Mouse (Mus musculus) WW6 (cell line): ENCODE measurements around the gene Usp48.

Experiments used
- DNase-seq: peaks from one replicate; pipeline ENCODE4 v3.0.0-alpha.2; 2013; ENCODE audit warnings: low read depth, low spot score

Usp48 gene

DNA sequence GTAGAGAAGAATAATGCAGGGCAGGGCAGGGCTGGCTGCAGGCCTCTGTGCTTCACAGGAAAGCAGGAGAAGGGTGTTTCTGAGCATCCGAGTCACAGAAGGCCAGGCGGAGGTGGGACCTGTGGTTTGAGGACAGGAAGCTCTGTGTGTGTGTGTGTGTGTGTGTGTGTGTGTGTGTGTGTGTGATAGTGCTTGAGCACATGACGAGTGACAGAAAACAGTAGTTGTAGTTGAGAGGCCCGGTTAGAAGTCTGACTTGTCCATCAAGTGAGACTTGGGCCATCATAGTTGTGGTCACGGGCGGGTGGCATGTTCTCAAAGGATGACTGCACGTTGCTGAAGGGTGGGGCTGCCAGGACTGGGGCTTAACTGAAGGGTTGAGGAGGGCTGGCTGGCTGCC, 16.1 kb downstream of the Usp48 start:
- no peak for DNase-seq

DNA sequence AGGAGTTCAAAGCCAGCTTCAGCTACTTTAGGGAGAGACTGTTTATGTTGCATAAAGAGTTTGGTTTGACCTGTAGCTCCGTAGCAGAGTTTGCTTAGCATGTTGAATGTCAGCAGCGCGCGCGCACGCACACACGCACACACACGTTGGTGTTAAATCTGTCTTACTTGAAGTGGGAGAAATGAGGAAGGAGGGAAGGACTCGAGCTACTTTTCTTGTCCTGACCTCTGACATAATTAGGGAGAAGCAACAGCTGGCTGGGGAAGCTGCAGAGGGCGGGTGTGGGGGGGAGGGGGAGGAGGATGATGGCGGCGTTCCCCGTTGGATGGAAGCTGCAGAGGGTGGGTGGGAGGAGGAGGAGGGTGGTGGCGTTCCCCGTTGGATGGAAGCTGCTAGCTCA, 16.7 kb downstream of the Usp48 start:
- DNase-seq = no peak

DNA sequence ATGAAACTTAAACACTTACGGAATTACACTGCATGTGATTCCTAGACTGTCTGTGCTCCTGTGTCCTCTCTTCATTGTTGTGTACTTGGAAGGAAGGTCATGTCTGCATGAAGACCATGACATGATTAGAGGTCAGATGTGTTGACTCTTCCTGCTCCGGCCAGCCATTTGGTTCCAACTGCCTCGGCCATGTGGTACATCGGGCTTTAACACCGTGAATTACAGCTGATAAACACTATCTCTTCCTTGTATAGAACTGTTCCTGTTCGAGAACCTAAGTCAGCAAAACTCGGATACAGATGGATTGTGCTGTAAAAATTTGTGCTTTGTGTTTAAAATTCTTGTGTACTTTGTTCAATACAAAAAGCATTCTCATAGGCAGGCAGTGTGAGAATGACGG, 29.3 kb downstream of the Usp48 start:
- no peak for DNase-seq

DNA sequence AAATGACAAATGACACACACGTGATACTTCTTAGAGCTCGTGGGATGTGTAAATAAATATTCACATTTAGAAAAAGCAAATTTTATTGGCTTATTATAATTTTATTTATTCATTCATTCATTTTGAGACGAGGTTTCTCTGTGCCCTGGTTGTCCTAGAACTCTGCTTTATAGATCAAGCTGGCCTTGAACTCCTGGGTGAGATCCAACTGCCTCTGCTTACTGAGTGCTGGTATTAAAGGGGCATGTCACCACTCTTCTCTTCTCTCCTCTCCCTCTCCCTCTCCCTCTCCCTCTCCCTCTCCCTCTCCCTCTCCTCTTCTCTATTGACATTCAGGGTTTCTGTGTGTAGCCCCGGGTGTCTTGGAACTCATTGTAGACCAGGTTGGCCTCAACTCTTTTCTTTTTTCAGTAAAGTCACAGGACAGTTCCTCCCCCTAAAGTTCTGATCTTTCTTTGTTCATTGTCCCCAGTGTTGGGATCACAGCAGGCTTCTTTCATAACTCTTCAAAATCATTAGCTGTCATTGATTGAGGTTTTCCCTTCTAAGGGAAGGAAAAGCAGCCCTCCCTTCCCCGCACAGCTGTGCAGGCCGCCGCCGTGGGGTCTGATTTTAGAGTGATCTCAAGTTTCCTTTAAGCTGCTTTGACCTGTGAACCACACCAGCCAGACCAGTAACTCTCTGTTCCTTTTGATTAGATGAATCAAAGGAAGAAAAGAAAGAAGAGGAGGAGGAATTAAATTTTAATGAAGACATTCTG, 34.1 kb downstream of the Usp48 start:
- no peak for DNase-seq

DNA sequence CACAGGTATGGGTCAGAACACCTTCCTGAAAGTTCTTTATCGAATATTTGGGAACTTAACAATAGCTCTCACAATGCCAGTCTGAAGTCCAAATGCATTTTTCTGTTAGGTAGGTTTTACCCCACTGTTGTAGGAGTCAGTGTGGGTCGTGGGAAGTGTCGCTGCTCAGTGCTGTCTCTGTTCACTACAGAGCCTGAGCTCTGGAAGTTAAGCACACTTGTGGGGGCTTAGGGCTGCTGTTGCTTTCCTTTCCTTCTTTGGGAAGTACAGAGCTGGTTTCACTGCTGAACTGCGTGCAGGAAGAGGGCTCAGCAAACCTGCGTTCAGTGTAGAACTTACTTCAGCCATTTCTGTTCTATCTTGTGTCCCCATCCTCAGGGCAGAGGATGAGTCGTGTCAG, 34.8 kb downstream of the Usp48 start:
- no peak for DNase-seq

DNA sequence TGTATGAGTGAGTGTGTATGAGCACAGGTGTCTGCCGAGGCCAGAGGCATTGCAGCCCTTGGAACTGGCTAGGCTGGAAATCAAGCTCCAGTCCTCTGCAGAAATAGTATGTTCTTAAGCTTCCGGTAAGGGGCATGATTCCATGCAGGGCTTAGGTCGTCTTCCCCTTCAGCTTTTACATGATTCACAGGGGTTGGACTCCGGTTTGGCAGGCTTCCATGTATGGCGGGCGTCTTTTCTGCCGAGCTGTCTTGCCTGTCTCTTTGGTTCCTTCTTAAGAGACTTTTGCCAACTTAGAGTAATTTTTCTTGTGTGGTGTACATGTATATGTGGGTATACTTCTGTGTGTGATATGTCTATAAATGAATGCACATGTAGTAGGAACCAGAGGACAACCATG, 35.8 kb downstream of the Usp48 start:
- no peak for DNase-seq

DNA sequence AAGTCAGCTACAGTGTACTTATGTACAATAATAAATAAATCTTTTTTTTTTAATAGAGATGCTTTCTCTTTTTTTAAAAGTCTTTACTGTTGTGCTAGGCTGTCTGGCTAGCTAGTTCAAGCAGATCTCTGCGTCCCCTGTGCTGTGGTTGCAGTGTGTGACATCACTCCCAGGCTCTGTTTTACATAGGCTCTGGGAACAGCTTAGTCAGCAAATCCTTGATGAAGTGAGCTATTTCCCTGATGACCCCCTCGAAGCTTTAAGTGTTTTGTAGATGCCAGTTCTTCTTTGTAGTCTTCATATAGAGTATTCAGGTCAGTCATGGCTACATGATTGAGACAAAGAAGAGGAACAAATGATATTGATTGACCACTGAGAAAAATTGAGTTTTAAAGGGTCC, 36.6 kb downstream of the Usp48 start:
- no peak for DNase-seq

DNA sequence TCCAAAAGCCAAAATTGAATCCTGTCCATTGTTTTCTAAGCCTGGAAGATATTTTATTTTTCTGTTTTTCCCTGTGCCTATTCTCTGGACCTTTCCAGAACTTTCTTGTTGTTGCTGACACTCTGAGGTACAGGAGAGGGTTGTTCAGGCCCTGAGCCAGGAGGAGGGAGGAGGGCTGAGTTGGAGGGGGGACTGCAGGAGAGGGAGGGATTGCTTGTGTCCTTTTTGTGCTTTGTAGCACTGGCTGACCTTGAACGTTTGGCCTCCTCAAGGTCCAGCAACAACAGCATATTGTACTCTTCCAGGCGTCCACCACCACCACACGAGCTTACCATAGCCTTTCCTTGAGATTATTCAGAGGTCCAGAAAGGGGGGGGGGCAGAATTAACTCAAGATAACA, 38.0 kb downstream of the Usp48 start:
- no peak for DNase-seq

DNA sequence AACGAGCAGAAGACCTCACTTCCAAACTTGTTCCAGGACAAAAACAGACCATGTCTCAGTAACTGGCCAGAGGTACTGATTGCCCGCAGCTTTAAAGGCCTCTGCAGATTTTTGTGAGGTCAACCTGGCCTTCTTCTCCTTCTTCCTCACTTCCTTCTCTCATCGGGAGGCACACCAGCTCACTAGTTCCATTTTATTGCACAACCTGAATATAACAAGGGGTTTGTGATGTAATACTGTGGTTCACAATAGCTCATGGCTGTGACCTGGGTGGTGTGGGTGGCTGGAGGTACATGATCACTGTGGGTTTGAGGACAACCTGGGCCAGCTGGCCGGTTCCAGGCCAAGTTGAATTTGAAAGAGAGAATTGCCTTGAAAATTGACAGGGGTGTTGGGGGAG, 39.8 kb downstream of the Usp48 start:
- DNase-seq = no peak

DNA sequence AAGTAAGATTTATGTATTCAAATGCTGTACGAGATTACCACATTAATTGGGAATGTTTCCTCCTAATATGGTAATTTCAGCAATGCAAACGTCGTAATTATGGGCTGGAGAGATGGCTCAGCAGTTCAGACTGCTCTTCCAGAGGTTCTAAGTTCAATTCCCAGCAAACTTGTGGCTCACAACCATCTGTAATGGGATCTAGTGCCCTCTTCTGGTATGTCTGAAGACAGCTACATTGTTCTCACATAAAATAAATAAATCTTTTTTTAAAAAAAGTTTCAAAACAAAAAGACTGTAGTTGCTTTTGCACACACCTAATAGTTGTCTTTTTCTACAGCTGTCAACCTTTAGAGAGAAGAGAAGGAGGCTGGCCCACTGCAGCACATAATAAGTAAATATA, 43.0 kb downstream of the Usp48 start:
- no peak for DNase-seq

DNA sequence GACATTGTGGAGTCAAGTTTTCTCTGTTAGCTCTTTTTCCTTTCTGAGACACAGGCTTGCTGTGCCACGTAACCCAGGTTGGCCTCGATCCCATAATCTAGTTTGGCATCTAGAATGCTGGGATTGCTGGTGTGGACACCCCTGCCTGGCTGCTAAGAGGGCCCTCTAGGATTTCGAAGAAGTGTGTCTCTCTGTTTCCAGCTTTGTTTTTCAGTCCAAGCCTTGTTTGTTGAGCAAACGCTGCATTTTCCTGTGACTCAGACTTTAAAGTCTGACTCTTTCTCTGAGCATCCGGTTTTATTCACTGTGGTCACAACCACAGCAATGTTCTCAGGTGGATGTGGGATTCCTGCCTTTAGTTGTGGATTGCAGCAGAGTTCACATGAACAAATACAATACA, 48.0 kb downstream of the Usp48 start:
- DNase-seq = no peak

DNA sequence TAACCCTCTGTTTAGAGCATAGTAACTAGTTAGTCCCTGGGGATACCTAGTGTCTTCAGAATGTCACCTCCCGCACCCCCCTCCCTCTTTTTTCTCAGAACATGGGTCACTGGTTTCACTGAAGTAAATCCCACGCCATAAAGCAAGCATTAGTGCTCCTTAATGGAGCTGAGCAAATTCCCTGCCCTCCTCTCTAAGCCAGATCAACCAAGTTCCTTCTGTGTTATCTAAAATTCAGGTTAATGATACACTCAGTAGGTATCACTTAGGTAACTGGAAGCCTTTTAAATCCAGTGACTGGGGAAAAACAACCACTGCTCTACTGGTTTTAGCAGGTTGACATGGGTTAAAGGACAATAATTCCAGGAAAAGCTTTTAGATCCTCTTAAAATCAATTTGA, 48.5 kb downstream of the Usp48 start:
- DNase-seq = no peak

DNA sequence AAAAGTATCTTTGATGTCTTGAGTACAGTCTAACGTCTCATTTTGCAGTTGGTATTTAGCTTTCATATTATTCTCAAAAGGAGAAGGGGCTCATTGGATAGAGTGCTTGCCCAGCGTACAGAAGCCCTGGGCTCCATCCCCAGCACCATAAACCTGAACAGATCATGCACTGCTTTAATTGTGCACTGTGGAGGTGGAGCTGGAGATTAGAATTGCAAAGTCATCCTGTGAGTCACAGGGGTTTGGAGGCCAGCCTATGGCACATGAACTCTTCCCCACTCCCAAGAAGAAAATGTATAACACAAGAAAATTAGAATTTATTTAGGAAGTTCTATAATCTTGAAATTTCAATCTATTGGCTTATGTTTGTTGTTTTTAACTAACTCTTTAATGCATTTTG, 49.9 kb downstream of the Usp48 start:
- DNase-seq = no peak

DNA sequence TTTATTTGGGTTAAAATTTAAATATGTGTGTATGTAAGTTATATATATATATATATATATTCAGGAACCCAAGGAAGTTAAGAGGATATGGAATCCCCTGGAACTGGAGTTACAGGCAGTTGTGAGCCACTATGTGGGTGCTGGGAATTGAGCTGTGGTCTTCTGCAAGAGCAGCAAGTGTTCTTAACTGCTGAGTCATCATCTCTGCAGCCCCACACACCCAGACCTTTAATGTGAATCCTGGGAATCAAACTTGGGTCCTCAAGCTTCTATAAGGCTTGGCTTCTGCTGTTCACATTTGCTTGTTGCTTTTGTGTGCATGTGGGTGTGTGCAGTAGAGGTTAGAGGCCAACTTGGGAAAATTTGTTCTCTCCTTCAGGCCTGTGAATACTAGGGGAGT, 52.7 kb downstream of the Usp48 start:
- no peak for DNase-seq

DNA sequence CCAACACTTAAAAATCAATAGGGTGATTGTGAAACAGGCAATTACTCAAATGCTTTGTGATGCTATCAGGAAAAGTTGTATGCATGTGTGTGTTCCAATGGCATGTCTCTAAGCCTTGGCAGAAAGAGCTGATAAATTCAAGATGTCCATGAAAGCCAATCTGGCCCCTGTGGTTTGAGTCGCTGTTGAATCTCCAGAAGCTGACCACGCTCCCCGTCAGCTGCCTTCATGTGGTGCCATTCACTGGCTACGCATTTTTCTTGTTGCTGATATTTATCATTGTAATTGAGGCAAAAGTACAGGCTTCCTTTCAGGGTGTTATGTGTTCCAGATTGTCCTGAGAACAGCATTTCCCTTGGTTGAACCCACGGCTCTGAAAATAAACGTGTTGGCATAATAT, 54.1 kb downstream of the Usp48 start:
- DNase-seq = no peak

DNA sequence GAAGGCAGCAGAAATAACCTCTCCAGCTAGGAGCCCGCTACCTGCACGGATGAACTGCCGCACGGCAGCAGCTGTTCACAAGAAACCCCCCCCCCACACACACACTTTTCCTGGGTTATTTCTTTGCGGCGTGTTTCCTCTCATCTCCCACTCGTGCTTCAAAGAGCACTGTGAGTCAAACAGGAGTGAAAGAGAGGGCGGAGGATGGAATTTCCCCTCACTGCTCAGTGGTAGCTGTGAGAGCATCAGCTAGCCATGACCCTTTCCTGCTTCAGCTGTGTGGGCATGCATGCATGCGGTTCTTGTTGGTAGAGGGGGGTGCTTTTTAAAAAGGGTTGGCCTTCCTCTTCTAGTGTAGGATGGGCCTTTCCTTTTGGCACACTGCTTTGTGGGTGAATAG, 54.7 kb downstream of the Usp48 start:
- no peak for DNase-seq

DNA sequence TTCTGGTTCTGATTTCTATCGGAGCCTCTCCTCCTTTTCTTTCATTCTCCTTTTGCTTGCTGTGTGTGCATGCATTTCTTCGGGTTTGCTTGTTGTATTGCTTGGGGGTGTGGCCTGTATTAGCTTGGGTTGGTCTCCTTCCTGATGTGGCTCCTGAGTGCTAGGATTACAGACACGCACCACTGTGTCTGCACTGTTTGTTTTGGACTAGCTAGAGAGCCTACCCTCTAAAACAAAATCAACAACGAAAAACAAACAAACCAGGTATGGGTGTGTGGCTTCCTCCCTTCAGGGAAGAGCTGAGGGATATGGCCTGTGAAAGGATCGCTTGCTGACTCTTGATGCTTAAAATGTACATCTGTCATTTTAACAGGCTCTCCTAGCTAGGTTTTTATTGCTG, 57.4 kb downstream of the Usp48 start:
- no peak for DNase-seq

DNA sequence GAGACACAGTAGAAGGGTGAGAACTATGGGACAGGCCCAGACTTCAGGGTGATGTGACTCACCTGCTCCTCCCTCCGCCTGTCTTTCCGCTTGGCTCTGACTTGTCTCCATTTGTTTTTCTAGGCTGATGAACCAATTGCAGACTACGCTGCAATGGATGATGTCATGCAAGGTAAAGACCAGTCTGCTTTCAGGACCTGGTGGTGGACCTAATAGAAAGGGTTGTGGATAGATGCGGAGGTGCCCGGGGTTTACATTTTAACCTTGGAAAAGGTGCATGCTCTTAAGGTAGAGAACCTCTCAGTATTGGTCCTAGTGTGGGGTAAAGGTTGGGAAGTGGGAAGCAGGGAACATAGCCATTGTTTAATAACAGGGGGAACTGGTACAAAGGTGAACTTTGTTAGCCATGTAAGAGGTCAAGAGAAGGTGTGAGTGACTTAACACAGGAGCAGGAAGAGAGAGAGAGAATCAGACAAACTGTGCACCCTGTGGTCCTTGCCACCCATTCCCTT, 59.3 kb downstream of the Usp48 start:
- DNase-seq = no peak

DNA sequence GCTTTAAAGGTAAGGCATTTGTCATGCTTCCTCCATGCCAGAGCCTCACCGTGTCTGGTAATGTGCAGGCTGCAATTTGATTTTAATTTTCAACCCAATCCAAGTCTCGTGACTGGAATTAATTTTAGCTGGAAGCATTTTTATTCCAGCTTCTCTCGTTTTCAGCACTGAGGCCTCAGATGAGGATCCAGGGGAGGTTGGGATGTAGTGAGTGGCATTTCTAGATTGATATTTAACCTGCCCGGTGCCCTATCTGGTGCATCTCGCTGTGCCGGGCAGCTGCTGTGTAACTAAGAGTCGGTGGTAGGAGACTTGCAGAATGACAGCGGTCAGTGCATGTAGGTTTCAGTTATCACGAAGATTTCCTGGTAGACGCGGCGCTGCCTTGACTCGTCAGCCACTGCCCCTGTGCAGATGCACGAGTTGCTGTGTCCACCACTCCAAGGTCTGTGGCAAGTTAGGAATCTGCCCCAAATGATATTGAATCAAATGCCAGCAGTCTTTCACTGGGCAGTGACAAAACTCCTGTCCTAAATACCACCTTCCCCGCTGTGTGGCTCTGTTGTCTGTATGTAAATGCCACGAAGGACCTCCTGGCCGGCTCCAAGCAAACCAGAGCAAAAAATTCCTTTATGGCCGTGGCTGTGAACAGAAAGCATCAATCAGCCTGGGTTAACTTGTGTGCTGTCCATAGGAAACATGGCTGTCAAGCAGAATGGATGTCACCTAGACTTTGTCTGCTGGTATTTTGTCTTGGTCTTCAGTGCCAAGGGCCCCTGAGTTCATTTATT, 61.9 kb downstream of the Usp48 start:
- no peak for DNase-seq

DNA sequence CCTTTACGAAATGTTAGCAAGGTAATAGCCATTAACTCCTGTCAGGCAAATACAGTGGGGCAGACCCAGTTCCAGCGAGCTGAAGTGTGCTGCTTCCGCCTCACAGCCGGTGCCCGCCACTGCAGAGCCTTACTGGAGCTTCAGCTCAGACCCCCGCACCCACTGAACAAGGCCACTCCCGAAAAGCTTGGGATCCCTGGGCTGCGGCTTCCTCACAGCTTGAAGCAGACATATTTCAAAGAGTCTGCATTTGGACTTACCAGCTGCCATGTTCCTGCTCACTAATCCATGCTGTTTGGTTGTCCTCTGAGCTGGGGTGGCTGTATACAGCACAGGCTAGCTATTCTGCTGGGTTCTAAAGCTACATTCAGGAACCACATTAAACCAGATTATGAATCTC, 64.1 kb downstream of the Usp48 start:
- DNase-seq = no peak

DNA sequence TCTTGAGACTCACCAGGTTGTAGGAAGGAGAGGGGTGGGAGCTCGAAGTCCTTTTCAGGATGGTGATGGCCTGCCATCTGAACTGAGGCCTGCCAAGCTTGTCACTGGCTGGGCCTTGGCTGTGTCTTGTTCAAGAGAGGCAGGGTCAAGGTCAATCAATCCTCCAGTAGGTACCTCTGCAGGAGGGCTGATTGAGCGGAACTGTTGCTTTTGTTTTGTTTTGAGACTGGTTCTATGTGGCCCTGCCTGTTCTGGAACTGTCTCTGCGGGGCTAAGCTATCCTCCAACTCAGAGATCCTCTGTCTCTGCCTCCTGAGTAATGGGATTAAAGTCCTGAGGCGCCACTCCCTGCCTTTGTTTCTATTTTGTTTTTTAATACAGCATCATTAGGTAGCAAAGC, 66.0 kb downstream of the Usp48 start:
- DNase-seq = peak; percentile 43

DNA sequence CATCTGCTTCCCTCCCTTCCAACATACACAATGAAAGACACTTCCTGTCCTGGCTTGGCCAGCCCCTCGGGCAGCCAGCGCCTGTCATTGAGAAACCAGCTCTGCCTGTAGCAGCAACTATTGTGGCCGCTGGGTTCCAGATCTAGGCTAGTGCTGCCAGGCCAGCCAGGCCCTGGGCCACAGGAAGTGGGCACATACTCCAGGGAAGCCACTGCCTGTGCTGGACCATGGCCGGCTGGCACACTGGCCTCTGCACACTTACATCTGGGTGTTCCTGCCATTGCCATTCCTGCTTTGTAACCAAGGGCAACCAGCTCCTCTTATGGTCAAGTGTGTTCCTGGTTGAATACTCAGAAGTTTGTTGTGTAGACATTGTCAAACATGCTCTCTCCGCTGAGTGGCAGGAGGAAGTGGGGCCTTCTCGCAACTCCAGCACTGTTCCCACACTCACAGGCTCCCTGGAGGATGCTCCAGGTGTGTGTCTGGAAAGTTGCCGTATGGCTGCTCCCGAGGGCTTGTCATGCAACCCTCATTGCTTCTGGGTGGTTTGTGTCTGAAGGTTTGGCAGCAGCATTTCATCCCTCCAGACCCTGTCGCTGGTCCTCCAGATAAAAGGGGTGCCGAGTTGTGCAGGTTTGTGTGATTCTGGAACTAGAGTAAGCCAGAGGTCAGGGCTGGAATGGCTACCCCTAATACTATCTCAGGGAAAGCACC, 67.0 kb downstream of the Usp48 start:
- DNase-seq = no peak

DNA sequence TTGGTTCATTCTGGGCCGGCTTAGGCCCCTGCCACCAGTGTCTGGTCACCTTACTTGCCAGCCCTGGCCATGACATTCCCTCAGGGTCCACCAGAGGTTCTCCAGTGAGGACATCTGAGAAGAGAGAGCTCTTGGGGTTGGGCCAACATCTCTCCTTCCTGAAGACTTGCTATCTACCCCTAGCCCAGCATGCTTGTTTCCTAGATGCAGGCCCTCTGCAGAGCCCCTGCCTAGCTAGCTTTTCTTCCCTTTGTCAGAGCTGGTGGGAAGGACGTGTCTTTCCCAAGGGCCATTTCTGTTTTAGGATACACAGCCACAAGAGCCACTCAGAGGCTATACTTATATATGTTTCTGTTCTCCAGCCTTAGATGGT, 67.5 kb downstream of the Usp48 start:
- DNase-seq = no peak
